Mouse (Mus musculus) naive thymus-derived CD4-positive, alpha-beta T cell, adult 2 months (primary cell): ENCODE results near the gene Map9.
"Not testable (repeated sequence)": the region's sequence is repeated elsewhere in the genome, so short reads cannot be mapped to it uniquely, and the experiment has no call there.

ENCODE experiments used
- DNase-seq: peaks from one replicate; pipeline ENCODE4 v3.0.0-alpha.2; 2011; ENCODE audit warnings: low read depth

Map9 gene

GRCm38 (mm10) chr3:82357797-82358524, at the start of gene Map9:
Map9 (plus strand) TSS chr3:82358044.
- DNase-seq = peak; percentile 96

DNA sequence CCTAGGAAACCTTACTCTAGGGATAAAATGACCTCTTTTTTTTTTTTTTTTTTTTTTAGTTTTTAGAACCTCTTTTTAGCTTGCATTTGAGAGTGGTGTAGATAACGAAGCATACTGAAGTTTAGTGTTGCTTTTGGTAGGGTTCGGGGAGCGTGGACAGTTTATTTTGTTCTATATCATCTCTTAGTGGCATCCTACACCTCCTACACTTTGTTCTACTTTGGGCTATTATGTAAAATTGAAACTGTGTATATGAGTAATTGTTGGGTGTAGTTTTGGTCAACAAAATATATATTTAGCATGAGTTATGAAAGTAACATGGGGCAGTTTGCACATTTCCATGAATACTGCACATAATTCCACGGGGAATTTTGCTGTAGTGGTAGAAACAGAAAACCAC, 42.1 kb upstream of the Map9 start:
- no peak for DNase-seq

DNA sequence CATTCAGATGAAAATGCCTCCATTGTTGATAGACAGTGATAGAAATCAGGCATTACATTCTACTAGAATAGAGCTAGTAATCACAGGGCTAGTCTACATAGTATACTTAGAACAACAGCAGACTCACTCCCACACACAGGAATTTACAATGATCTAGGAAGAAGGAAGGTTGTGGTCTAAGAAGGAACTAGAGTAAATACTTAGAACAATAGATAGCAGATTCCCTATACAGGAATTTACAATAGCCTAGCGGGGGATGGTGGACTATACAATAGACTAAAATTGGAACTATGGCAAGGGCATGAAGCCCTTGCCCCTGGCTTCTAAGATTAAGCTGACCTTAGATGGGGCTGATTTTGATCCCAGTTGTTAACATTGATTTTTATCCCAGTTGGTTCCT, 31.1 kb upstream of the Map9 start:
- DNase-seq = not testable (repeated sequence)

GRCm38 (mm10) chr3:82332067-82332466, 25.8 kb upstream of the Map9 start:
- no peak for DNase-seq

DNA sequence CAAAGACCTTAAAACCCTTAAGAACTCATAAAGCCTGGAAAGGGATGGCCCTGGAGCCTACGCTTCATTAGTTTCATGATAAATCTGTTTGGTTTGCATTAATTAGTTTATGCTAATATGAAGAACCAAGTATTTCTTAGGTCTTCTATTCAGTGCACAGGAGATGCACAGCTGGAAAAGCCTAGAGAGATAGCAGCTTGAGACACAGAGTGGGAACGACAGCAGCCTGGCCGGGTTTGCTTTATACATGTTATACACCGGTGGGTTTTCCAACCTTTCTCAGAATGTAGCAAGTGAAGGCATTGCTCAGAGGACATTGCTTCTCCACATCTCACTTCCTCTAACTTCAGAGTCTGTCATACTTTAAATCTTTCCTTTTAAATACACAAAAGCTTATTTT, 25.3 kb upstream of the Map9 start:
- DNase-seq = no peak

- DNase-seq = peak; percentile 73
These were observed 24.5 kb upstream of the Map9 start for GRCm38 (mm10) chr3:82333128-82333969.

DNA sequence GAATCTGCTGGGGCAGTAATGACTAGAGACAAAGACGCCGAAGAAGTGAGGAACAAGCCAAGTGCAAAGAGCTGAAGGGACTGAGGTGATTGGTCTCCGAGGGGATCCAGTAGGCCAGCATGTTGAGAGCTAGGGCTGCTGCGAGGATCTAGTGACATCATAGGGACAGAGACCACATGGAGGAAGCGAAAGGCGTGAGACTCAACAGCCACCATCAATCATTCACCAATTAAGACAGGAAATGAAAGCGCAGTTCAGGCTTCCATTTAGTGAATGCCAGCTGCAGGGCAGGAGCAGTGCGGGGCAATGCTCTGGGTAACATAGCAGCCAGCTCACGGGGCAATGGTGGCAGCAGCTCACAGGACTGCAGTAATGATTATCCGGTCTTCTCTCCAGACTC, 17.7 kb upstream of the Map9 start:
- no peak for DNase-seq

DNA sequence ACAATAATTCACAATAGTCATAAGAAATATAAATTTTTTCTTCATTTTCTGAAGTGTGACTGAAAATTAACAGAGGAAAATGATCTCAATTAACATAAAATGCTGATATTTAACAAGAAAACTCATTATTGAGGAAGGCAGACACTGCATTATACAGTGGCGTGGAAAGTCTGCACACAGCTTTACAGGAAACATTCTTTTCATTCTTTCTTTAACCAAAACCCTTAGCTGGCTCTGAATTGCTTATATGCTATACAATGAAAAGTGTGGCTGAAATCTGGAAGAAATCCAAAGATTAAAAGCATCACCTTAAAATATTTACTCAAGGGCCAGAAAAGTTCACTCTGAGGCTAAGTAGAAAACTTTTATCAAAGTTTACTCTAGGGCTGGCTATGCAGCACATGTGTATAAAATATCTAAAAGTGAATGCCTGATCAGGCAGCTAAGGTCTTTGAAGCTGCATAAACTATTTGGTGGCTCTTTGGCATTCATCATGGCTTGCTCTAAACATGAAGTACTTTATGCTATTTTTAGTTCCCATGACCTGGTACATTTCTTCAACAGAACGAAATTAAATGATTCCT, 9.5 kb upstream of the Map9 start:
- no peak for DNase-seq

DNA sequence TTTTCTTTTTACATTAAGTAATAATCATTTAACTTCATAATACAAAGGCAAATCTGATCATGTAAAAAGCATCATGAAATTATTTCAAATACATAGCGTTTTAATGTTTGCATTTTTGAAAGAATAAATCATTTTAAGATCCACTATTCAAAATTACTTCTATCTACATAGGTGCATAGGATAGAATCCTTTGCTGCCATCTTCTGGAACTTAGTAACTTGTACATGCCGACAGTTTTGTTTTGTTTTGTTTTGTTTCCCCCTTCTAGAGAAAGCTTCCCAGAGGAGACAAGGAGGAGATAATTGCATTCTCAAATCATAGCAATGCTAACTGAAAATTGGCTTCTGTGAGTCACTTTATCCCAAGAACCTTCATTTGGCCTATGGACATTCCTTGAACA, 7.5 kb upstream of the Map9 start:
- DNase-seq = no peak

- no peak for DNase-seq
These were observed 504 bp upstream of the Map9 start for GRCm38 (mm10) chr3:82357340-82357739.

- DNase-seq = no peak
These were observed 1.2 kb downstream of the Map9 start for GRCm38 (mm10) chr3:82359036-82359435.

- peak; percentile 31 for DNase-seq
These were observed 4.6 kb downstream of the Map9 start for GRCm38 (mm10) chr3:82362452-82362851.

DNA sequence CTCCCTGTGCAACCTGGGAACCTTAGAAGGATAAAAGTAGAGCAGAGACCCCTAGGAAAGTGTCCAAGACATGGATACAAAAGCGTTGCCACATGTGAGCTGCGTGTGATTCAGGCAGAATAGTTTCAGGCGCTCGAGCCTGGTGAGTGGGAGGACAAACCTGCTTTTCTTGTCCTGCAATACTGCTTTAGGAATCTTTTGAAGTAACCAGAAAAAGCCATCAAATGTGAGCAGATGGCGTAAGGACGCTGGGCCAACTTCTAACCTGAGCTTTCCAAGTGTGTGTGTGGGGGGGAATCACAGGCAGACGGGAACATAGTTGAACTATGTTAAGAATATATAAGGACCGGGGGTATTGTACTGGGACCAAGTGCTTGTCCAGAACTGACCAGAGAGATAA, 6.7 kb downstream of the Map9 start:
- DNase-seq = no peak

DNA sequence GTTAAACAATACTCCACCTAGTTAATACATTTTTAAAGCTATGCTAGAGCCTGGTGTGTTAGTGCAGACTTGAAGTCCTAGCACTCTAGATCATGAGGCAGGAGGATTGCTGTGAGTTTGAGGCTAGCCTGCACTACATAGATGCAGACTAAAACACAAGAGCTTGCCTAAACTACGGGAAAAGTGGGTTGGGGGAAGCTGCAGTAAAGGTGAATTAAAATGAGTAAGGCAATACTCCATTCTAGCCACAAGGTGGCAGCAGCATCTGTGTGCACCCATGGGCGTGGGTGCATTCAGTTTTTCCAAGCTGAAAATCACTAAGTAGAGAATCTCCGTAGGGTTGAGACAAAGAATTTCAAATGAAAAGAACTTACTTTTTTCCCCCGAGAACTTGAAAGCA, 7.1 kb downstream of the Map9 start:
- peak; percentile 60 for DNase-seq

GRCm38 (mm10) chr3:82369063-82369860, 11.4 kb downstream of the Map9 start:
- no peak for DNase-seq

DNA sequence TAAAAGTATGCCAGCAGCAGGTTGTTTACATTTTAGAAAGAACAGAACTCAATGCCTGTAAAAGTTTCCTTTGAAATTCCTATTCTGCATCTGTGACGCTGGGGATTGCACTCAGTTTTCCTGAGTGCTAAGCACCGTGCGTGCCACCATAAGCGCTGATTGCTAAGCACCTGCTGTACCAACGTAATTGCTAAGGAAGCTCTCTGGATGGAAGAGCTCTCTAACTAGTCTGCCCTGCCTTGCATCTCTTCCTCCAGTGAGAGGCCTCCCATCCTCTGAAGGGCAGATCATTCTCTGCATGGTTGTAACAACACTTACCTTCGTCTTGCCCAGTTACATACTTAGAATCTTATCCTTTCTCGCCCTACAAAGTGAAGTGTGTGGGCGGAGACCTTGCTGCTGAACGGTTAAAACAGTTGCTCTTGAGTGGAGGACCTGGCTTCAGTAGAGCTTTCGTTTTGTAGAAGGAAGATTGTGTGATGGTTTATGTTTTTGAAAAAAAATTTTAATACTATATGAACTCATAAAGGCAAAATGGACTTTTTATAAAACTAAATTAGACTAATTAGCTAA, 12.7 kb downstream of the Map9 start:
- DNase-seq = no peak

DNA sequence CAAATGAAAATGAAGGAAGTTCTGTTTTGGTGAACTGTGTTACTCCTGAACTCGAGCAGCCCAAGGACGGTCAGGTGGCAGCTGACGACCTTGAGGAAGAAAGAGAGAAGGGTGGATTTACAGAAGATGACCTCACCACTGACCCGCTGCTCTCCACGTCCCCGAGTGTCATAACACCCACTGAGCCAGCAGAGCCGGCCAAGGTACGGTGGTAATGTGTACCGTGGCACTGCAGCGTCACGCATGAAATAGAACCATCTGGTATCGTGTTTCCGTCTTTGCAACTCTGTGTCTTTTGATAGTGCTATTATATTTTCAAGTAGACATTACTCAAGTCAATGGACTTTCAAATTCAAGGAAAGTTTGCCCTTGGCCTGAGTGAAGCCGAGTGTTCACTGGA, 19.1 kb downstream of the Map9 start:
- no peak for DNase-seq

DNA sequence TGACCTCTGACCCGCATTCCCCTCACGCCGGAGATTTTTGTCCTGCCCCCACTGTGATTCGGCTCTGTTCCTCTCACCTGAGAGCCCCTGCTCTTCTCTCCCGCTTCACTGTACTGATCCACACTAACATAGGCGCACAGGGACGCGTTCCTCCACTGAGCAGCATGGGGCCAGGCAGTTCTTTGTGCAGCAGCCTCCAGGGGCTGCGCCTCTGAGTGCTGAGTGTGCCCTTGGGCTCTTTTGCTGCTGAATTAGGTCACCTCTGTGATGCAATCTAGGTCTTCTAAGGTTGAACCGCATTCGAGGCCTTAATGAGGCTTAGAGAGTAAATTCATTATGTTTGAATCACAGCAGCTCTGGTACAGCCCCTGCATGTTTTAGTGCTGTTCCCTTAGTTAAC, 24.5 kb downstream of the Map9 start:
- no peak for DNase-seq

GRCm38 (mm10) chr3:82385091-82385490, 27.2 kb downstream of the Map9 start:
- no peak for DNase-seq

GRCm38 (mm10) chr3:82405830-82406229, 48.0 kb downstream of the Map9 start:
- no peak for DNase-seq

DNA sequence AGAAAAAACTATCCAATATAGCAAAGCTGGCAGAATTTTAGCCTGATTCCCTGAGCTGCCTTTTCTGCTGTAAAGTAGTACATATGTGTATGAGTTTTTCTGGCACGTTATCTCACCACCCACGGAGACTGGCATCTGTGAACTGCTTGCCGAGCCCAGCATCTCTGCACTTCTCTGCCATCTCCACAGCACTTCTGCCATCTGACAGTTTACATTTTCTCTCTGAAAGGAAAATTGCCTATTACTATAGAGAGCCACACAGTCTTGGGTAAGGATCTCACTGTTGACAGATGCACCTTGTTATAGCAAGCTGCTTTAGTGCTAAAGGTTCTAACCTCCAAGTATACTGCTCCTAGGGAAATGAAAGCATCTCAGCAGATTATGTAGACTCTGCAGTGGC, 48.5 kb downstream of the Map9 start:
- DNase-seq = no peak

GRCm38 (mm10) chr3:82407432-82407831, 49.6 kb downstream of the Map9 start:
- no peak for DNase-seq
